In the genomic region with DNA sequence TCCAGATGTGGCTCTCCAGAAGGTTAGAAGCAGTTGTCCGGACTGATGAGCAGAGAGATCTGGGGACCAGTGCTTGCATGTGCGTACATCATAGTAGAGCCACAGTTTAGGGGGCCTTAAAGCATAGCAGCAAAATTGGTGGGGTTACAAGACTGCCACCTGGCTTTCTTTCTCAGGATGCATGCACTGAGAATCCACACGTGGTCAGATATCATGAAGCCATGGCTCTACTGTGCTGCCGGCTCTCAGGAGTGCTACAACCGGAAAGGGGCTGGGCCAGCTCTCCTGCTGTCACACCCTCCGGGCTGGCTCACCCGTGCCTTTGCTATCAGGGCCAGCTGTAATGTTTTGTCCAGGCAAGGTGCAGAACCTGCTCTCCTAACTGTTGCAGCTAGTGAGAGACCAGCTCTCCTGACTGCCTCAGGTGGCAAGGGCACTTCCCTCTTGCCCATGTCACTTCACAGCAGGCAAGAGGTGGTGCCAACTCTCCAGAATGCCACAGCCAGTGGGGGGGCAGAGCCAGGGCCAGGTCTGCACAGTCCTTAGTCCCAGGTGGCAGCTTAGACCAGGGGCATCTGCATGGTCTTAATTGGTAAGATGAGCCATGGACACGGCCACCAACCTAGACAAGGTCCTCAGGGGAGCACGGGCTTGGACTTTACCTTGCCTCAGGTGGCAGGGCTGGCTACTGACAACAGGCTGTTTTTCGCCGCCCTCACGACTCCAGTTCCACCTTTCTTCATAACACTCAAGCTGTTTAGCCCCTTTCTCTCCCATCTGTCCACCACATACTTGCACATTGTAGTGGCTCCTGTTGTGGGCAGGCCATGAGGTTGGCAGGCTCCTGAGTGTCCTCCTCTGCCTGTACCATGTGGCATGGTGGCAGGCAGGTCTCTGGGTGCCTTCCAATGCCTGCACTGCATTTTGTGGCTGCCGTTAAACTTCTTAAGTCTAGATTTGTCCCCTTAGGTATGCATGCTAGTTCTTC, we compare ENCODE assay signal across 8 mouse cellular contexts. TPM values are rescaled to one million over a fixed set of nuclear protein-coding genes. Genes with fewer than 3 reads are reported as not detected.
DNase-seq lines count a peak whose midpoint lies in the region; ATAC-seq lines count a peak whose summit lies in the region.
"Had no signal": no experiment of that assay in that cellular context is flagged by ENCODE, and none has a peak within 500 bp of the region (broad histone marks: within the 10 kb centered on the region; RNA-seq: fewer than 3 reads in every experiment).

No protein-coding gene starts in this region.

- WGBS in intestine, embryonic 15.5 days = 61% methylated on average over 13 of the region's 13 CpGs
- 60% methylated on average over 13 of the region's 13 CpGs for WGBS in lung, embryonic 15.5 days

- no peak overlapping the region for H3K27ac ChIP-seq in intestine, embryonic 15.5 days
- no peak overlapping the region for H3K27ac ChIP-seq in lung, embryonic 15.5 days

- peak; percentile 56 for DNase-seq in urinary bladder, postnatal 14 days (ENCODE audit: low spot score)
- DNase-seq in urinary bladder, postnatal 10 days (ENCODE audit: low spot score) = no peak
- DNase-seq in cerebellum, adult 9-10 months = peak; percentile 93
- DNase-seq in thymus, postnatal 14 days = peak; percentile 55
- DNase-seq in adrenal gland, adult (ENCODE audit: inconsistent age in 2 of 2, low spot score in 1 of 2) = no peak

- peak; percentile 78 for ATAC-seq in intestine, embryonic 15.5 days
- peak; percentile 71; the same call in 1 of the 2 replicates for ATAC-seq in lung, embryonic 15.5 days (ENCODE audit: borderline replicate concordance, extremely low read depth, low FRiP score, low TSS enrichment)

- no peaks in the 10 kb centered on the region for H3K9me3 ChIP-seq in intestine, embryonic 15.5 days
- no peaks in the 10 kb centered on the region for H3K9me3 ChIP-seq in lung, embryonic 15.5 days

- no peak overlapping the region for H3K9ac ChIP-seq in intestine, embryonic 15.5 days
- H3K9ac ChIP-seq in lung, embryonic 15.5 days = no peak overlapping the region

- no peaks in the 10 kb centered on the region for H3K4me1 ChIP-seq in intestine, embryonic 15.5 days (replicated peaks)
- H3K4me1 ChIP-seq in lung, embryonic 15.5 days = peaks cover 6% of the 10 kb centered on the region; the same call in 1 of the 2 replicates

- no peaks in the 10 kb centered on the region for H3K27me3 ChIP-seq in intestine, embryonic 15.5 days (replicated peaks)
- no peaks in the 10 kb centered on the region for H3K27me3 ChIP-seq in lung, embryonic 15.5 days

- no peak overlapping the region for H3K4me3 ChIP-seq in intestine, embryonic 15.5 days (replicated peaks)
- H3K4me3 ChIP-seq in lung, embryonic 15.5 days = no peak overlapping the region
- H3K4me3 ChIP-seq: erythroblast, embryonic 14.5 days had no signal

- H3K4me2 ChIP-seq in intestine, embryonic 15.5 days (replicated peaks) = no peak overlapping the region
- no peak overlapping the region for H3K4me2 ChIP-seq in lung, embryonic 15.5 days

- H3K36me3 ChIP-seq in intestine, embryonic 15.5 days = no peaks in the 10 kb centered on the region
- H3K36me3 ChIP-seq in lung, embryonic 15.5 days = no peaks in the 10 kb centered on the region

RNA-seq across cellular contexts. Expression of a gene that starts 13.6 kb away (rescaled TPM):
- 10.6 and 11.6 TPM in 2 replicates for polyA plus RNA-seq in intestine, embryonic 15.5 days (2015; fragmentation: Nextera tagmentation; extraction: Ambion mirVana)
- polyA plus RNA-seq in lung, embryonic 15.5 days (2015; fragmentation: Nextera tagmentation; extraction: Ambion mirVana) = 24.4 and 29.0 TPM in 2 replicates

RNA-seq across cellular contexts. Expression of a gene that starts 29.0 kb away (rescaled TPM):
- polyA plus RNA-seq in intestine, embryonic 15.5 days (2015; fragmentation: Nextera tagmentation; extraction: Ambion mirVana) = 59.8 and 61.2 TPM in 2 replicates
- polyA plus RNA-seq in lung, embryonic 15.5 days (2015; fragmentation: Nextera tagmentation; extraction: Ambion mirVana) = 141 and 144 TPM in 2 replicates

RNA-seq across cellular contexts. Expression of a gene that starts 59.2 kb away (rescaled TPM):
- 11.3 and 11.6 TPM in 2 replicates for polyA plus RNA-seq in intestine, embryonic 15.5 days (2015; fragmentation: Nextera tagmentation; extraction: Ambion mirVana)
- 15.6 and 15.7 TPM in 2 replicates for polyA plus RNA-seq in lung, embryonic 15.5 days (2015; fragmentation: Nextera tagmentation; extraction: Ambion mirVana)

Comparison
In these comparisons a context has a peak if more than half of its experiments do, and no peak if none do; other contexts are left out.
1. DNase-seq: peak in urinary bladder, postnatal 14 days (single experiment), cerebellum, adult 9-10 months (single experiment) and thymus, postnatal 14 days (single experiment); none in urinary bladder, postnatal 10 days (single experiment) and adrenal gland, adult (0 of 2).